Mouse (Mus musculus): ENCODE results near the gene Zbtb21.

GRCm38 (mm10) chr16:97961381-97962150 lies 856 bp downstream of the Zbtb21 start:
- no peak for TF ChIP-seq CTCF (IDR thresholded peaks at IDR 0.05; ENCODE audit: borderline replicate concordance, control insufficient read depth, extremely low read depth, insufficient read depth, low read length, poor library complexity)
- no peak for TF ChIP-seq POLR2A (IDR thresholded peaks at IDR 0.05; ENCODE audit: control insufficient read depth, extremely low read depth, insufficient read depth, low read length, poor library complexity)
